Mouse (Mus musculus): ENCODE measurements around the gene Eif4enif1.
"Not testable (repeated sequence)": the region's sequence is repeated elsewhere in the genome, so short reads cannot be mapped to it uniquely, and the experiment has no call there.

Gene Eif4enif1

DNA sequence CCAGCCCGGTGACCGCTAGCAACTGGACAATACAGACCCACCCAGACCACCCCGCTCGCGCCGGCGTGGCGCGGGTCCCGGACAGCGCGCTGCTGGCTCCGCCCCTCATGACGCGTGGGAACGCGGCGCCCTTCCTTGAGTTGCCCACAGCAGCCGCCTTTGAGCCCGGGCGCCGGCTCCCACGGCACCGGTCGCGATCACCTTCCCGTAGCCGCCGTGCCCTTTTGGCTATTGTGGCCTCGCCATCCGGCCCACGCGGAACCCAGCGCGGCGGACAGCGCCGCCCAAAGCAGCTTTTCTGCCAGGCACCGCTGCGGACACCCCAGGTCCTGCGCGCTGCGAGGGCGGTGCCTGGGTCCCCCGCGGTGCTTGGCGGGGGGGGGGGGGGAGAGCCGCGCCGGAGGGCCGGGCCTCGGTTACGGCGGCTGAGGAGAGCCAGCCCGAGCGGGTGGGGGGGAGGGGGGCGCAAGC is at the start of gene Eif4enif1:
TSS of gene Eif4enif1 (plus strand) at position 162 of the 471 bp plus-strand sequence.
- peak; percentile 92 for DNase-seq

DNA sequence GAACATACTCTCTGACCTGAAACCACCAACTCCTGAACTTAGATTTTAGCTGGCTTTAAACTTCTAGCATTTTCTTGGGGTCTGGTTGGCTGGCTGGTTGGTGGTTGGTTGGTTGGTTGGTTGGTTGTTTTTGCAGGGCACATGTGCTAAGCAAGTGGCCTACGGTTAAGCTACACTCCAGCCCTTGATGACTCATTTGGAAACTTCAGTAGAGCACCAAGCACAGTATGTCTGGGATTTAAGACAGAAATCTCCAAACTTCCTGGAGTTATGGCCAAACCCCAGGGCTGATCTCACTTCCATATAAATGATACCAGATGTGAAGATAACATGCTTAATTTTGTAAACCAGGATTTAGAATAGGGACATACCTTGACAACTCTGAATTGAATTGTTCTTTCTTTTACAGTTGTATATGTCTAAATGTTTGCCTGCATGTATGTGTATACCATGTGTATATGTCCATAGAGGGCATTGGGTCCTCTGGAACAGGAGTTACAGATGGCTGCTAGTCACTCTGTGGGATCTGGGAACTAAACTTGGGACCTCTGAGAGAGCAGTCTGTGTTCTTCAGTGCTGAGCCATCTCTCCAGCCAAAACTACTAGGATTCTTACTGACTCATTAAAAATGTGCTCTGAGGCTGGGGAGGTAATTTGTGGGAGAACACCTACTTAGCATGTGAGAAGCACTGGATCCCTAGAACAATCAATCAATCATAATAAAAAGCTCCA is 48.4 kb upstream of the Eif4enif1 start:
- peak; percentile 70 for DNase-seq

DNA sequence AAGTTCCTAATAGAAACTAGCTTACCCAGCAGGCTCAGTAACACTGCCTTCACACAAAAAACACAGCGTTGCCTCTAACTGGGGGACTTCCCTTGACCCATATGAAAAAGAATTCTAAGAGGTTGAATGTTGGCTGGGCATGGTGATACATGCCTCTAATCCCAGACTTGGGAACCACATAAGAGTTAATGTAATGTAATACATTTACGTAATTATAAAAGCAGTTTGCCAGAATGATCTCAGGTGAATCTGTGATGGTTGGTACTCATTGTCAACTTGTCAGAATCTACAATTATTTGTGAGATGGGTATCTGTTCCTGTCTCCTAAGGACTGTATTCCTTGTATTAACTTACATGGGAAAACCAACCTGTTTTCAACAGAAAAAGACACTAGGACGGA is 45.2 kb upstream of the Eif4enif1 start:
- not testable (repeated sequence) for DNase-seq

DNA sequence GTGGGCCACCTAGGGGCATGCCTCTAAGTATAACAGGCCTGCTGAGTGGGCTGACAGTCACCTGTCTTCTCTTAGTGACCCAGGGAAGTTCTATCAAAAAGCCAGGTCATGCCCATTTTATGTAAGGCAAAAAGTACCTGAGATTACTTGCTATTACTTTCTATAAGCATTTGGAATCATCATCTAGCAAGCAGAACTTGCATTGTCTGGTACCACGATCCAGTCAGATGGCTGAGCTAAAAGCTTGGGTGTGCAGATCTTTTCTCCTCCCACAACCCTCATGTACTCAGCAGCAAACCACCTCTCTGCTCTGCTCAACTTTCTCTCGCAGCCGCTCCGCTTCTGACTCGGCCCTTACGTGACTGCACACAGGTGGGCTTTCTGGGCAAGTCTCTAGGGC is 44.2 kb upstream of the Eif4enif1 start:
- DNase-seq = not testable (repeated sequence)

DNA sequence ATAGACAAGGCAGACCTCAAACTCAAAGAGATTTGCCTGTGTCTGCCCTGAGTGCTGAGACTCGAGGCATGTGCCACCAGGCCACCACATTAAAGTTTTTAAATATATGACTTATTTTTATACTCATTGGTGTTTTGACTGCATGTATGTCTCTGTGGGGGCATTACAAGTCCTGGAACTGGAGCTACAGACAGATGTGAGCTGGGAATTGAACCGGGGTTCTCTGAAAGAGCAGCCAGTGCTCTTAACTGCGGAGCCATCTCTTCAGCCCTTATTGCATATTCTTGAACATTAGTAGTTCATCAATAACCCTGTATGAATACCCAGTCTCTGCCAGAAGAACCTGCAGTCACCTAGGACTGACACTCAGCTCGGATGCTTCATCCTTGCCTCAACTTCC is 43.4 kb upstream of the Eif4enif1 start:
- not testable (repeated sequence) for DNase-seq

DNA sequence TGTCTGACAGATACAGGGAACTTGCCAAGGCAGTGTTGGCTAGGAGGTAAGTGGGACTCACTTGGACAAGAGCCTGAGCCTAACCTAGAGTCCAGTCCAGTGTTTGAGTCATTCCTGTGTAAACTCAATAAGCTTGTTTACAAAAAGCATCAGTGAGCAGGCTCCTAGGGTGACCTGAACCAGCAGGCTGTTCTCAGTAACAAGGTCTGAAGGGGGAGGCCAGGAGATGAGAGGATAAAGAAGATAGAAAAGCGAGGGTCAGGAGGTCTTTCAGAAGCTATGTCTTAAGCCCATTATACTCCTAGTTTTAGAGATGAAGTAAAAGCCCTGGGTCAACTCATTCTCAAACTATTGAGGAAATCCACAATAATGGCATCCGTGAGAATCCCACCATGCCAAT is 40.8 kb upstream of the Eif4enif1 start:
- peak; percentile 70 for DNase-seq

DNA sequence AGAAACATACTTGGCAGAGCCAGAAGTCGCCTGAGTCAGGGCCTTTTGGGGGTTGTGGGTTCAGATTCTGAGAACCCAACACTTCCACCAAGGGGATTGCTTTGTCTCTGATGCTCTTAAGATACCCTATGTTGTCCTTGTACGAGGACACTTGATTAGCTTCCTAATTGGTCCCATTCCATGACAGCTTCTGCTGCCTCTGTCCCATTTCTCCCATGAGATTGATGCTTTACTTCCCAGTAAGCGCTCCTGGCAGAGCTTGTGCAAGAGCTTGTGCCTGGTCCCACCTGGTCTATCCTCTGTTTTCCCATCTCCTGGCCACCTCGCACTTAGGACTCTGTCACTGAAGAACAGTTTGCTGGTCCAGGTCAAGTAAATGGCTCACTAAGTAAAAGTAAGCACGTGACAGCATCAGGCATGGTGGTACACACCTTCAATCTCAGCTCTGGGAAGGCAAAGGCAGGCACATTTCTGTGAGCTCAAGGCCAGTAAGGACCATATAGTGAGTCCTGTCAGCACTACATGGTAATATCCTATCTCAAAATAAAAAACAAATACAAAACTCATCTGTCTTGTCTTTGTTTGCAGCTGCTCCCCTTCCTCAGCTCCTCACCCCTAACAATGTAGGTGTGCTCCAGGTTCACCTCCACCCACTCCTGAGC is 39.8 kb upstream of the Eif4enif1 start:
- DNase-seq = peak; percentile 65

DNA sequence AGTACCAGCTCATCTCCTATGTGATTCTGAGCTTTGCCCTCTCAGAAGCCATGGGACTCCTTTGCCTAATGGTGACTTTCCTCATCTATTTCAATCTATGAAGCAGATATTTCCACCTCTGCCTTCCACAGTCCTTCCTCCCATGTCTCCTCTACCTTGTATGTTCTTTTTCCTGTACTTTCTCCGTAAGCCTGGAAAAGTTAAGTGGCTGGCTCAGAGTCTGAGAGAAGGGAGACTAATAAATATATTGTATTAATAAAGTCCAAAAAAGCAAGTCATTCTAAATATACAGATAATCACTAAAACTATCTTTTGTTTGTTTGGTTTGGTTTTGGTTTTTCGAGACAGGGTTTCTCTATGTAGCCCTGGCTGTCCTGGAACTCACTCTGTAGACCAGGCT is 39.1 kb upstream of the Eif4enif1 start:
- peak; percentile 47 for DNase-seq

DNA sequence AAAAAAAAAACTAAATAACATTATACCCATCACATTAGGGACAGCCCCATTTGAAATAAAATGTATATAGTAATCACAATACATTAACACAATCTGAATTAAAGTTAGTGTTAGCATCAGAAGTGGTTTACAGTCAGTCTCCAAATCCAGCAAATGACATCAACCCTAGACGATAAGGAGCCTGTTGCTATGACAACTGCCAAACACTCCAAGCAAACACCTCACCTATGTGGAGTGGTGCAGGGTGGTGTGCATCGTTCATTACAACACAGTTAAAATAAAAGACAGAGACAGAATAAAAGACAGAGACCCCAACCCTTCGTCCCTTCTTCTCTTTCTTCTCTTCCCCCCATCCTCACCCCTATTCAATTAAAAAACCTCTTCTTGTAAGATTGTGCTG is 38.5 kb upstream of the Eif4enif1 start:
- peak; percentile 80 for DNase-seq

DNA sequence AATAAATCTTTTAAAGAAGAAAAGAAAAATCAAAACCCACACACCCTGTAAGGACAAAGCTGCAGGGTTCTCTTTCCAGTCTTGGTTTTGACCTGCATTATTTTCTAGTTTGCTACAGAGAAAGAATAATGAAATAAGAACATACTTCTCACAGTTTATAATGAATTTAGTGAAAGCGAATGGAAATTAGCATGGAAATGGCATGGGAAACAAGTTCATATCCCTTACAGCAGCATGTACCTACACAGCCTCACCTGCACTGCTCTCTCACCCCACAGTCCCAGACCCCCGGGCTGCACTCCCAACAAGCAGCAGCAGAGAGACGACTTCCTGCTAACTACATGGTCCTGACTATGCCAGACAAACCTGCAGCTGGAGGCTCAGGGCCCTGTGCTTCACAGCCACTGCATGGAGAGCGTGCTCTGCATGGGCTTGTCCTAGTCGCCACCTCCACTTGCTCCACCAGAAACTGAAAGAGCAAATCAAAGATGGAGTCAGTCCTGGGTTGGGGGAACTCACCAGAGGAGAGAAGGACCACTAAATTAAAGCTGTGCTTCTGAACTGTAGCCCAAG is 36.9 kb upstream of the Eif4enif1 start:
- DNase-seq = not testable (repeated sequence)

DNA sequence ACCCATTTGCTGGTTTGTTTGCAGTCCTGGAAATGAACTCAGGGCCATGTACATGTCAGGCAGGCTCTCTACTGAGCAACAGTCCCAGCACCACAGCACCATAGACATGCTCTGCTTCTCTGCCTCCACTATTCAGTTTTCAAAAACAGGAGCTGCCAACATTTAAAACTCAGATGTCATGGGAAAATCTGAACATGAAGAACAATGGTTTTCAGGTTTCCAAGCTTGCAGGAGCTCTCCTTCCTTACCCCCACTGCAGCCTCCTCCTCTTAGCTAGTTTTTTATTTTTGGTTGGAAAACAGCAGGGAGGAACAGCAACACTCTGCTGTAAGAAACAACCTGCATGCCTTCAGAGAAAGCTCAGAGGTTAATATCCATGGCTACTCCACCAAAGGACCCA is 35.9 kb upstream of the Eif4enif1 start:
- DNase-seq = peak; percentile 30

DNA sequence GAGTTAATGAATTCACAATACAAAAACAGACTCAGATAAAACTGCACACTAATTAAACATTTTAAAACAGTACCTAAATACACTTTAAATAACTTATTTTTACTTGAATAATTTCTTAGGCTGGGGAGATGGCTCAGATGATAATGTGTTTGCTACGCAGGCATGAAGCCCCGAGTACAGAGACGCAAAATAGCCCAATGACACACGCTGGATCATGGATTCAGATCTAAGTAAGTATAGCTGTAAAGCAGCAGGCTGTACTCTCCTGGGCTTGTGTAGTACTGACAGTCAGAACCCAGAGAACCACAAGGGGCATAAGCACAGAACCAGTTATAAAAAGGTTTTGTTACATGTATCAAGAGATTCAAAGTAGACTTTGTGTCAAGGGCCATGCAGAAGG is 35.1 kb upstream of the Eif4enif1 start:
- DNase-seq = not testable (repeated sequence)

DNA sequence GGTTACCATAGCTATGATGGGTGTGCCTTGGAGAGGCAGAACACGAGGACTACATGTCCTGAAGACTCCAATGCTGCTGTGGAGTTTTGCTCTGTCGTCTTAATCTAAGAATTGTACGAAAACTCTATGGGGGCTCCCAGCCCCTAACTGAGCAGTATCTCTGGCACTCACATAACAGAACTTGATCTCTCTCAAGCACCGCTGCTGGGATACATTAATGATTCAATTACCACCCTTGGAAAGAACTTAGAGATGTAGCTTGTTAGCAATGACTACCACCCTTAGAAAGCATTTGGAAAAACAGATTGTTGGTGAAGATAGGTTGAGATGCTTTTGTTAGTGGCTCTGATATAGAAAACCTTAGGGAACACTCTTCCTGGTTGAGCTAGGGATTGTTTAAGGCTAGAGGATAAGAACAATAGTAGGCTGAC is 34.6 kb upstream of the Eif4enif1 start:
- DNase-seq = peak; percentile 50

DNA sequence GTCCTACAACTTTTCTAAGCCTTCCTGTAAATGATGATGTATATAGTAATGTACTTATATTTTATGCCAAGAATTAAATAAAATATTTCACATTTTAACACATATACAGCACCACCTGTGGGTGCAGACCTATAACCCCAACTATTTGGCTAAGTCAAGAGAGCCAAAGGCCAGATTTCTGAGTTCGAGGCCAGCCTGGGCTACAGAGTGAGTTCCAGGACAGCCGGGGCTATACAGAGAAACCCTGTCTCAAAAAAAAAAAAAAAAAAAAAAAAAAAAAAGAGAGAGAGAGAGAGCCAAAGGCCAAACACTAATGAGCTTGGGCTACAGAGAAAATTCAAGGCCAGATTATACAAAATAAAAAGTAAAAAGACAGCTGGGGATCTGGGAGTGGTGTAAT is 33.1 kb upstream of the Eif4enif1 start:
- not testable (repeated sequence) for DNase-seq

DNA sequence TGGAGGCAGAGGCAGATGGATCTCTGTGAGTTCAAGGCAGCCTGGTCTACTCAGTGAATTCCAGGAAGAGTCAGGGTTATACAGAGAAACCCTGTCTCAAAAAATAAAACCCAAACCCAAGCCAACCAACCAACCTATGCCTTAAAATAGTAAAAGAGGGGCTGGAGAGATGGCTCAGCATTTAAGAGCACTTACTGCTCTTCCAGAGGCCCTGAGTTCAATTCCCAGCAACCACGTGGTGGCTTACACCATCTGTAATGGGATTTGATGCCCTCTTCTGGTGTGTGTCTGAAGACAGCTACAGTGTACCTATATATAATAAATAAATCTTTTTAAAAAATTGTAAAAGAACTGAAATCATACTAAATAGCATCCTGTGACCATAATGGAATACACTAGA is 30.3 kb upstream of the Eif4enif1 start:
- not testable (repeated sequence) for DNase-seq

DNA sequence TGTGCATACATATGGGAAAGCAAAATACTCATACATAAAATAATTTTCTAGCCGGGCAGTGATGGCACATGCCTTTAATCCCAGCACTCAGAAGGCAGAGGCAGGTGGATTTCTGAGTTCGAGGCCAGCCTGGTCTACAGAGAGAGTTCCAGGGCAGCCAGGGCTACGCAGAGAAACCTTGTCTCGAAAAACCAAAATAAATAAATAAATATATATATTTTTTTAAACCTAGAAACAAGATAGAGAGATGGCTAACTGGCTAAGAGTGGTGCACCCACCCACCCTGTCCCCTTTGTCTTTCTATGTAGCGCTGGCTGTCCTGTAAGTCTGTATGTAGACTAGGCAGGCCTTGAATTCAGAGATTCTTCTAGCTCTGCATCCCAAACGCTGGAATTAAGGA is 29.7 kb upstream of the Eif4enif1 start:
- DNase-seq = not testable (repeated sequence)

DNA sequence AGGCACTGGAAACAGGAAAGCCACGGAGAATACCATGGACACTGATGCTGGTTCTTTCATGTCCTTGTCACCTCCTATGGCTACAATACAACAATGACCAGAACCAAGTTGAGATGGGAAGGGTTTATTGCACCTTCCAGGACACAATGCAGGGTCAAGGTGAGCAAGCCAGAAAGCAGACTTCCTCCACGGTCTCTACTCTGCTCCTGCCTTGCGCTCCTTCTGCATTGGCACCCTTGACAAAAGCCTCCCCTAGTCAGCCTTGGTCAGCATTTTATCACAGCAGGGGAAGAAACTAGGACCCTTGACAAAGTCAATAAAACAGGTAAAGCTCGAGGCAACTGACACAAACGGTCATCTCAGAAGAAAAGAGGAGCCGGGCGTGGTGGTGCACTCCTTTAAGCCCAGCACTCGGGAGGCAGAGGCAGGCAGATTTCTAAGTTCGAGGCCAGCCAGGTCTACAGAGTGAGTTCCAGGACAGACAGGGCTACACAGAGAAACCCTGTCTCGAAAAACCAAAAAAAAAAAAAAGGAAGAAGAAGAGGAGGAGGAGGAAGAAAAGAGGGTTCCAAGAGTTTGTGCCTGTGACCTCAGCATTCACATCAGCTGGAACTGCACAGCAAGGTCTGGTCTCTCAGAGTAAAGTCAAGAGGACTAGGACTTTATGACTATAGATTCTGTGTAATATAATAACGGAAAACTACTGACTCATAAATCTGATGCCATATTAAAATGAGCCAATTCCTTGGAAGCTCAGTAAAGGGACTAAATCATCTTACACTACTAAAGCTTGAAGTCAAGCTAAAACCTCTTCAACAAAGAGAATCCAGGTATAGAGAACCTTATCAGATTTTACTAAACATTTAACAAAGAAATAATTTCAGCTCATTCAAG is 28.5 kb upstream of the Eif4enif1 start:
- DNase-seq = peak; percentile 56

DNA sequence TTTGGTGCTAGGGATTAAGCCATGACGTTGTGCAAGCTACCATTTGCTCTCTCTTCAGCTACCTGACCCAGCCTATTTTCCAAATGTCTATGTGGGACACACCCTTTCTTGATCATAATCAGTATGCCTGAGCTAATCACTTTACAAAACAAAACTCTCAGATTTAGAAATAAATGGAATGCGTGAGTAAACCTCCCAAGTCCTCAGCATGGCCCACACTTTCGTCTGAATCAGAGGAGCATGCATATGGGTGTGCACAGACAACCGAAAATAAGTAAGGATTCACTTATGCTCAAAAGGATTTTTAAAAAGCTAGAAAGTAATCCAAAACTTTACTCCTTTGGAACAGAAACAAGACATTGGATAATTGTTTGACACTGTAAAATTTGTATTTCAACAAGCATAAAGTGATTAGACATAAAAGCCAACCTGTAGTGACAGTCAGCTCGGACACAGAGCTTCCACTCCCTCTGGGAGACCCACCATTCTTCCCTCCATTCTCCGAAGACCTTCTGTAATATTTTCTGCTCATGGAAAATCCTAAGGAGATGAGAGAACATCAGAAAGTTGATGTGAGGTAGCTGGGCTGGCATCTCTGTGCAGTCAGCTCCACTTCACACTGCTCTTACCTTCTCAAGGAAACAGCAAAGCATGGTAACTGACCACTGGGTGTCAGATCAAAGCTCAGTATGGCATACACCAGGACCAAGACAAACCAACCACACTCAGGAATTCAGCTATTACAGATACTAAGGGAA is 23.0 kb upstream of the Eif4enif1 start:
- DNase-seq = not testable (repeated sequence)

DNA sequence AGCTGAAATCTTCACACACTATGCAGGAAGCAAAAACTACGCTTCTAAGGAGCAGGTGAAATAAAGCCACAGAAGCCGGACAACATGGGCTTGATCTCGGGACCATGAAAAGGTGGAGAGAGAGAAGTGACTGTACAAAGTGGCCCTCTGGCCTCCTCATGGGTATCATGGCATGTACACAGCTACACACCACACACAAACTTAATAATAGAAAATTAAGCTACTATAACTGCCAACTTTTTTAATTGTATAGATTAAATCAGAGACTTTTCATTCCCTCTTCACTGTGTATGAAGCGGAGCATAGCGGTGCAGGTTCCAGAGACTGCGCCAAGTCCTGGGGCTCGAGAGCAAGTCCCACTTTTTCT is 22.5 kb upstream of the Eif4enif1 start:
- DNase-seq = not testable (repeated sequence)

DNA sequence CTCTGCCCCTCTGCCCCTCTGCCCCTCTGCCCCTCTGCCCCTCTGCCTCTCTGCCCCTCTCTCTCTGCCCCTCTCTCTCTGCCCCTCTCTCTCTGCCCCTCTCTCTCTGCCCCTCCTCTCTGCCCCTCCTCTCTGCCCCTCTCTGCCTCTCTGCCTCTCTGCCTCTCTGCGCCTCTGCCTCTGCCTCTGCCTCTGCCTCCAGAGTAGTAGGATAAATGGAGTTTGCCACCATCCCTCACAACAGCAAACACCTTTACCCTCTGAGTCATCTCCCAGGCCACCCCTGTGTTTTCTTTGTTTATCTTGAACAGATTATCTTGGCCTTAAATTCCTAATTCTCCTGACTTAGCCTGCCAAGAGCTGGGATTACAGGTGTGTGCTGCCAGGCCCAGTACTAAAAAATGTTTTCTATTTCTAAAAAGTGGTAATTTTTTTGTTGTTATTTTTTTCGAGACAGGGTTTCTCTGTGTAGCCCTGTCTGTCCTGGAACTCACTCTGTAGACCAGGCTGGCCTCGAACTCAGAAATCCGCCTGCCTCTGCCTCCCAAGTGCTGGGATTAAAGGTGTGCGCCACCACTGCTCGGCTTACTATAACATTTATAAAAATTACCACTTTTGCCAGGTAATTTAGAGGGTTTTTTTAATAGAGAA is 21.6 kb upstream of the Eif4enif1 start:
- DNase-seq = not testable (repeated sequence)

DNA sequence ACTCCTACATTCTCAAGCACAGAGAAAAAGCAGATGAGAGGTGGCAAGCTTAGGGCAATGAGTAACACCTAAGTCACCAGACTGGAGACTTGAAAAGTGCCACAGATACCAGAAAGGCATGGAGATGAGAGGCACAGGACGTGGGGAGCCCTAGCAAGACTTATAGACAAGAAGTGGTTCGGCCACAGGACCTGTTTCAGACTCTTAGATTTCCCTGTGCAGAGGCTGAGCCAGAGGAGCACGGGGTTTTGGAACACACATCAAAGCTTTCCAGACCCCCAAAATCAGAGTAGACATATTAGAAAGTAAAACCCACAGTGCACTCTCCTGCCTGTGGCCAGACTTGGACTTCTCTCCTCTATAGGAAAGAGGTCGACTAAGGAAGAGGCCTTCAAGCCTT is 20.9 kb upstream of the Eif4enif1 start:
- peak; percentile 68 for DNase-seq

DNA sequence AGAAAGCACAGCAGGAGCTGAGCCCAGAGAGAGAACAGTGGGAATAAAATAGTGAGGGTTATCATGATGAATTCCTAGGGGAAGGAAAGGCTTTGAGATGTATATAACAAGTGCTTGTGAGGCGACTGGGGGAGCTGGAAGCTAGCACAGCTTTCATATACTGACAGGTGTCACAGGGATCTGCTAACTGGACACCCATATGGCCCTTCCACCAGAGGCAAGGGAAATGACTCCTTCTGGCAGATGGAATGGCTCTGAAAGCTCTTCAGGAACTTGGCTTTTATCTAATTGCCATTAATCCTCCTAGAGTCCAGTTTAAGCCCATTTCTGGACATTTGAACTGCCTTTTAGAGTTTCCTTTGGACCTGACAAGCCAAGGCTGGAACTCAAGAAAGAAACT is 20.2 kb upstream of the Eif4enif1 start:
- DNase-seq = not testable (repeated sequence)
